Mouse (Mus musculus) embryonic facial prominence, embryonic 13.5 days (tissue): Measurements from ENCODE around the gene Zfp641. TPM values are rescaled to one million over a fixed set of nuclear protein-coding genes. Genes with fewer than 3 reads are reported as not detected.

Source experiments
- ATAC-seq: fragments of 200-750 bp; cut with Nextera tagmentation; 2 replicates; pipeline ENCODE4 v1.8.0; 2017; ENCODE audit warnings: low read depth; ENCODE audit not compliant: insufficient number of reproducible peaks, insufficient read depth, low FRiP score, low TSS enrichment
- H3K27ac ChIP-seq: fragments of 300-500 bp; sonication (generic); 2 replicates; pipeline ENCODE4 v1.5.1; 2015; ENCODE audit warnings: moderate library complexity, mild to moderate bottlenecking, inconsistent platforms
- H3K27me3 ChIP-seq: fragments of 300-500 bp; sonication (generic); 2 replicates; pipeline ENCODE4 v1.6.1; 2015; ENCODE audit warnings: mild to moderate bottlenecking, inconsistent platforms
- H3K36me3 ChIP-seq: fragments of 300-500 bp; sonication (generic); 2 replicates; pipeline ENCODE4 v1.6.1; 2015; ENCODE audit warnings: mild to moderate bottlenecking, inconsistent platforms
- H3K4me1 ChIP-seq: fragments of 300-500 bp; sonication (generic); 2 replicates; pipeline ENCODE4 v1.6.1; 2015; ENCODE audit warnings: inconsistent platforms
- H3K4me2 ChIP-seq: fragments of 300-500 bp; sonication (generic); 2 replicates; pipeline ENCODE4 v1.6.1; 2015; ENCODE audit warnings: moderate library complexity, mild to moderate bottlenecking, inconsistent platforms
- H3K4me3 ChIP-seq: fragments of 300-500 bp; sonication (generic); 2 replicates; pipeline ENCODE4 v1.5.1; 2015; ENCODE audit warnings: mild to moderate bottlenecking, inconsistent platforms
- H3K9ac ChIP-seq: fragments of 300-500 bp; sonication (generic); 2 replicates; pipeline ENCODE4 v1.6.1; 2015; ENCODE audit warnings: mild to moderate bottlenecking, inconsistent platforms
- H3K9me3 ChIP-seq: fragments of 300-500 bp; sonication (generic); 2 replicates; pipeline ENCODE4 v1.6.1; 2016; ENCODE audit warnings: inconsistent platforms
- WGBS: fragments of 180-500 bp; shearing (Covaris S2); methylation state at CpG from one replicate; pipeline ENCODE4 v1.1.7; 2015; ENCODE audit warnings: mixed read lengths; 5-methylcytosine and 5-hydroxymethylcytosine counted together
- polyA plus RNA-seq: library from polyadenylated mRNA; unstranded; fragments of >200 nt; fragmentation: Nextera tagmentation; extraction: Ambion mirVana; gene quantifications from 2 replicates; pipeline ENCODE4 v1.2.1, GENCODE M21; 2015

Zfp641 gene
- 0.90 and 1.4 TPM in 2 replicates for polyA plus RNA-seq

- 1% methylated on average over 60 of the region's 60 CpGs for WGBS
Measured at GRCm38 (mm10) chr15:98295628-98296551, at the start of gene Zfp641. TSS of gene Zfp641 (minus strand) at chr15:98296161.

GRCm38 (mm10) chr15:98340887-98341286 is 44.9 kb upstream of the Zfp641 start, which contains the start of gene Olfr284:
TSS of gene Olfr284 (minus strand) at chr15:98340987.
- no peak within 1 kb of the TSS for H3K4me2 ChIP-seq
- no peak within 1 kb of the TSS for H3K9ac ChIP-seq
- H3K36me3 ChIP-seq: no peaks in the 10 kb centered on the region
- H3K4me1 ChIP-seq: 0 out of 2 replicates have a peak, but pooled peaks cover 3% of the 10 kb centered on the region
- H3K9me3 ChIP-seq: no peaks in the 10 kb centered on the region
- no peak within 1 kb of the TSS for H3K27ac ChIP-seq
- no peak for ATAC-seq
- no peak within 1 kb of the TSS for H3K4me3 ChIP-seq
- 86% methylated on average over 8 of the region's 8 CpGs for WGBS
- H3K27me3 ChIP-seq: no peaks in the 10 kb centered on the region

More at GRCm38 (mm10) chr15:98295628-98296551, at the start of gene Zfp641:
- Histone ChIP-seq H3K9ac (peak within 1 kb of the TSS; percentile 78), H3K27ac (no peak within 1 kb of the TSS), H3K4me1 (no peaks in the 10 kb centered on the region), H3K27me3 (peaks cover 9% of the 10 kb centered on the region), H3K4me3 (peak within 1 kb of the TSS; percentile 64), H3K36me3 (no peaks in the 10 kb centered on the region), H3K4me2 (peak within 1 kb of the TSS; percentile 98), H3K9me3 (peaks cover 5% of the 10 kb centered on the region; the same call in 1 of the 2 replicates)
- ATAC-seq: no peak

GRCm38 (mm10) chr15:98317177-98317724 is 21.3 kb upstream of the Zfp641 start, which contains the start of gene Olfr285:
TSS of gene Olfr285 (minus strand) at chr15:98317353.
- Histone ChIP-seq H3K4me2 (no peak within 1 kb of the TSS), H3K4me1 (no peaks in the 10 kb centered on the region), H3K9ac (no peak within 1 kb of the TSS), H3K27ac (no peak within 1 kb of the TSS), H3K36me3 (no peaks in the 10 kb centered on the region), H3K4me3 (no peak within 1 kb of the TSS), H3K27me3 (no peaks in the 10 kb centered on the region), H3K9me3 (no peaks in the 10 kb centered on the region)
- no peak for ATAC-seq
- WGBS: 91% methylated on average over 5 of the region's 5 CpGs

GRCm38 (mm10) chr15:98315703-98316102 is 19.7 kb upstream of the Zfp641 start:
- Histone ChIP-seq H3K27me3 (no peaks in the 10 kb centered on the region), H3K4me3 (no peak overlapping the region), H3K27ac (no peak overlapping the region), H3K9me3 (no peaks in the 10 kb centered on the region), H3K4me1 (no peaks in the 10 kb centered on the region), H3K4me2 (no peak overlapping the region), H3K36me3 (no peaks in the 10 kb centered on the region), H3K9ac (no peak overlapping the region)
- ATAC-seq: no peak
- WGBS: 56% methylated on average over 6 of the region's 6 CpGs

GRCm38 (mm10) chr15:98293651-98294050 is 2.3 kb downstream of the Zfp641 start:
- H3K4me2 ChIP-seq: no peak overlapping the region
- H3K9ac ChIP-seq: no peak overlapping the region
- no peak overlapping the region for H3K27ac ChIP-seq
- no peak for ATAC-seq
- H3K27me3 ChIP-seq: peaks cover 9% of the 10 kb centered on the region
- H3K4me3 ChIP-seq: no peak overlapping the region
- no peaks in the 10 kb centered on the region for H3K36me3 ChIP-seq
- H3K9me3 ChIP-seq: no peaks in the 10 kb centered on the region
- H3K4me1 ChIP-seq: no peaks in the 10 kb centered on the region
- WGBS: 86% methylated on average over 8 of the region's 8 CpGs

- no peak overlapping the region for H3K4me2 ChIP-seq
- H3K36me3 ChIP-seq: no peaks in the 10 kb centered on the region
- 73% methylated on average over 12 of the region's 12 CpGs for WGBS
- H3K27ac ChIP-seq: no peak overlapping the region
- H3K4me1 ChIP-seq: 0 out of 2 replicates have a peak, but pooled peaks cover 6% of the 10 kb centered on the region
- no peak overlapping the region for H3K4me3 ChIP-seq
- H3K27me3 ChIP-seq: no peaks in the 10 kb centered on the region; the same call in 1 of the 2 replicates
- no peaks in the 10 kb centered on the region for H3K9me3 ChIP-seq
- ATAC-seq: no peak
- H3K9ac ChIP-seq: no peak overlapping the region
Measured at GRCm38 (mm10) chr15:98288566-98288965, 7.4 kb downstream of the Zfp641 start.

- WGBS: 62% methylated on average over 7 of the region's 7 CpGs
- H3K4me3 ChIP-seq: no peak overlapping the region
- H3K4me2 ChIP-seq: no peak overlapping the region
- H3K27ac ChIP-seq: no peak overlapping the region
- H3K36me3 ChIP-seq: no peaks in the 10 kb centered on the region
- no peak for ATAC-seq
- H3K9ac ChIP-seq: no peak overlapping the region
- no peaks in the 10 kb centered on the region; the same call in 1 of the 2 replicates for H3K27me3 ChIP-seq
- 0 out of 2 replicates have a peak, but pooled peaks cover 6% of the 10 kb centered on the region for H3K4me1 ChIP-seq
- no peaks in the 10 kb centered on the region for H3K9me3 ChIP-seq
Measured at GRCm38 (mm10) chr15:98286418-98286817, 9.5 kb downstream of the Zfp641 start.

- no peak for ATAC-seq
- no peak overlapping the region for H3K4me3 ChIP-seq
- no peak overlapping the region for H3K9ac ChIP-seq
- WGBS: 80% methylated on average over 7 of the region's 7 CpGs
- no peaks in the 10 kb centered on the region for H3K27me3 ChIP-seq
- no peak overlapping the region for H3K27ac ChIP-seq
- H3K4me1 ChIP-seq: no peaks in the 10 kb centered on the region
- H3K36me3 ChIP-seq: no peaks in the 10 kb centered on the region
- no peak overlapping the region for H3K4me2 ChIP-seq
- H3K9me3 ChIP-seq: no peaks in the 10 kb centered on the region
Measured at GRCm38 (mm10) chr15:98257776-98258175, 38.2 kb downstream of the Zfp641 start.

GRCm38 (mm10) chr15:98257193-98257592 is 38.8 kb downstream of the Zfp641 start, which contains the start of gene H1fnt:
TSS of gene H1fnt (minus strand) at chr15:98257293.
- Histone ChIP-seq H3K9ac (no peak within 1 kb of the TSS), H3K27ac (no peak within 1 kb of the TSS), H3K4me1 (no peaks in the 10 kb centered on the region), H3K4me2 (no peak within 1 kb of the TSS), H3K36me3 (no peaks in the 10 kb centered on the region), H3K27me3 (no peaks in the 10 kb centered on the region), H3K4me3 (no peak within 1 kb of the TSS), H3K9me3 (no peaks in the 10 kb centered on the region)
- no peak for ATAC-seq
- 86% methylated on average over 8 of the region's 8 CpGs for WGBS

- Histone ChIP-seq H3K4me3 (no peak overlapping the region), H3K4me2 (no peak overlapping the region), H3K27ac (no peak overlapping the region), H3K36me3 (no peaks in the 10 kb centered on the region), H3K9me3 (no peaks in the 10 kb centered on the region), H3K27me3 (no peaks in the 10 kb centered on the region), H3K9ac (no peak overlapping the region), H3K4me1 (no peaks in the 10 kb centered on the region)
- WGBS: 95% methylated on average over 13 of the region's 13 CpGs
- ATAC-seq: no peak
Measured at GRCm38 (mm10) chr15:98256271-98256670, 39.7 kb downstream of the Zfp641 start.
